Mouse (Mus musculus) CH12.LX (cell line): ENCODE results near the gene Mrgpra2b.

Source experiments
- CTCF ChIP-seq, 2 experiments: IDR thresholded peaks in 1 of 2; conservative IDR thresholded peaks in 1 of 2; 2 replicates each; pipeline ENCODE4 v1.5.1; 2011 to 2012; ENCODE audit warnings: low read depth in 2 of 2, low read length in 2 of 2, improper control_type of control experiment in 1 of 2, inconsistent platforms in 1 of 2, mild to moderate bottlenecking in 1 of 2, moderate library complexity in 1 of 2
- E2F4 ChIP-seq: IDR thresholded peaks from 2 replicates; pipeline ENCODE4 v1.6.1; 2011; ENCODE audit warnings: low read depth, low read length, improper control_type of control experiment; ENCODE audit not compliant: insufficient replicate concordance
- ETS1 ChIP-seq: conservative IDR thresholded peaks from 2 replicates; pipeline ENCODE4 v1.6.1; 2012; ENCODE audit warnings: low read depth, mild to moderate bottlenecking, inconsistent platforms, low read length, improper control_type of control experiment, moderate library complexity
- MEF2A ChIP-seq: IDR thresholded peaks from 2 replicates; pipeline ENCODE4 v1.6.1; 2014; ENCODE audit warnings: low read depth, mild to moderate bottlenecking, inconsistent platforms, low read length, improper control_type of control experiment, borderline replicate concordance
- POLR2A ChIP-seq: IDR thresholded peaks from 2 replicates; pipeline ENCODE4 v1.6.1; 2011; ENCODE audit warnings: low read depth, mild to moderate bottlenecking, improper control_type of control experiment, low read length
- SIN3A ChIP-seq: IDR thresholded peaks from 2 replicates; pipeline ENCODE4 v1.6.1; 2012; ENCODE audit warnings: low read length, improper control_type of control experiment, inconsistent platforms
- ZKSCAN1 ChIP-seq: IDR thresholded peaks from 2 replicates; pipeline ENCODE4 v1.6.1; 2012; ENCODE audit warnings: low read depth, inconsistent platforms, low read length, improper control_type of control experiment, borderline replicate concordance

DNA sequence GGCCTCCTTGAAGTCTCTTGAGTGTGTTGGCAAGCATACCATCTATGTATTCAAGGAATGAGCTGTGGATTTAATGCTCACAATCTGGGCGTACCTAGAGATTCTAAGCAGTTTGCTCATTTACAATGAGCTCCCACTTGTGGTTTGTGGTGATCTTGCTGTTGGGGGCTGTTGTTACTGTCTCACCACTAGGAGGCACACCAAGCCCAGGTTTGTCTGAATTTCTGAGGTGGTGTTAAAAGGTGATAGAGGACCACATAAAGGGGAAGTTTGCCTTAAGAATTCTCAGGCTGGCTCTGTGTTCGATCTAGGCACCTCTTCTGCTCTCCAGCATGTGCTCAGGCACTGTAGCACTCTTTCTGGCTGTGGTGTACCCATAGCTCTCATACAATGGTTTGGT is 13.6 kb downstream of the Mrgpra2b start:
- TF ChIP-seq ETS1 (no peak), MEF2A (no peak), POLR2A (no peak), E2F4 (no peak), SIN3A (no peak), CTCF (conservative IDR thresholded peaks at IDR 0.05 in 1 of 2, IDR thresholded peaks at IDR 0.05 in 1 of 2; ENCODE audit: low read depth in 2 of 2, low read length in 2 of 2) (no peak), ZKSCAN1 (no peak)
